Mouse (Mus musculus): ENCODE data around the gene P2rx7.

- TF ChIP-seq CTCF (IDR thresholded peaks at IDR 0.05; ENCODE audit: borderline replicate concordance, extremely low read depth, insufficient read depth, insufficient read length) (no peak), POLR2A (IDR thresholded peaks at IDR 0.05; ENCODE audit: borderline replicate concordance, extremely low read depth, insufficient read depth, insufficient read length, poor library complexity, severe bottlenecking) (no peak)
Measured at GRCm38 (mm10) chr5:122731991-122732673, 88.4 kb downstream of the P2rx7 start.

Data from brain, embryonic 14.5 days (tissue).